Mouse (Mus musculus) CH12.LX (cell line): ENCODE measurements at regions not wholly inside any gene's neighbourhood (a gene's known extent, or its start where the extent isn't known, plus 50 kb on each side); places are given as distances from the start of the nearest gene placed in this dataset.

Source experiments
- DNase-seq: peaks from one replicate; pipeline ENCODE4 v3.0.0-alpha.2; 2013; ENCODE audit errors: extremely low read depth
- H3K27ac ChIP-seq: 2 replicates; pipeline ENCODE4 v1.5.1; 2012; ENCODE audit warnings: low read depth, mild to moderate bottlenecking, control low read depth, moderate library complexity; ENCODE audit not compliant: insufficient read depth
- H3K27me3 ChIP-seq: replicated peaks from 2 replicates; pipeline ENCODE3; 2012; ENCODE audit warnings: inconsistent platforms
- H3K36me3 ChIP-seq, 2 experiments: replicated peaks in 1 of 2; 2 replicates each; pipeline versions ENCODE3 to v1.6.1; 2012; ENCODE audit warnings: inconsistent platforms in 1 of 2, low read length in 1 of 2, mild to moderate bottlenecking in 1 of 2, mixed read lengths in 1 of 2, moderate library complexity in 1 of 2; ENCODE audit not compliant: control insufficient read depth in 1 of 2, insufficient read depth in 1 of 2
- H3K4me1 ChIP-seq, 2 experiments: 2 replicates each; pipeline ENCODE4 v1.6.1; 2012; ENCODE audit warnings: inconsistent platforms in 1 of 2, moderate library complexity in 1 of 2; ENCODE audit not compliant: insufficient read depth in 2 of 2, control insufficient read depth in 1 of 2
- H3K4me2 ChIP-seq: 2 replicates; pipeline ENCODE4 v1.6.1; 2012; ENCODE audit warnings: low read depth, mild to moderate bottlenecking, control low read depth; ENCODE audit not compliant: poor library complexity, insufficient read depth, severe bottlenecking
- H3K4me3 ChIP-seq, 3 experiments: fragments of 150-350 bp in 1 of 3; sonication (generic) in 1 of 3; replicated peaks in 1 of 3; 2 replicates each; pipeline versions ENCODE3 to v1.5.1; 2011 to 2012; ENCODE audit warnings: low read depth in 2 of 3, low read length in 2 of 3, mild to moderate bottlenecking in 2 of 3, moderate library complexity in 2 of 3, control low read depth in 1 of 3, improper control_type of control experiment in 1 of 3, inconsistent platforms in 1 of 3, mixed read lengths in 1 of 3; ENCODE audit not compliant: poor library complexity in 1 of 3
- H3K79me2 ChIP-seq: replicated peaks from 2 replicates; pipeline ENCODE4 v1.6.1; 2012; ENCODE audit warnings: mild to moderate bottlenecking, moderate library complexity; ENCODE audit not compliant: control insufficient read depth, poor library complexity, insufficient read depth, severe bottlenecking; ENCODE audit errors: extremely low read depth
- H3K9ac ChIP-seq: 2 replicates; pipeline ENCODE4 v1.6.1; 2012; ENCODE audit warnings: low read depth, mild to moderate bottlenecking, control low read depth, moderate library complexity; ENCODE audit not compliant: insufficient read depth
- H3K9me3 ChIP-seq: replicated peaks from 2 replicates; pipeline ENCODE3; 2012; ENCODE audit warnings: low read length, inconsistent platforms, mixed read lengths
- CHD1 ChIP-seq: IDR thresholded peaks from 2 replicates; pipeline ENCODE4 v1.6.1; 2012; ENCODE audit warnings: low read depth, low read length, improper control_type of control experiment, inconsistent platforms
- CHD2 ChIP-seq: IDR thresholded peaks from 2 replicates; pipeline ENCODE4 v1.6.1; 2011; ENCODE audit warnings: low read length, improper control_type of control experiment
- CTCF ChIP-seq, 2 experiments: IDR thresholded peaks in 1 of 2; conservative IDR thresholded peaks in 1 of 2; 2 replicates each; pipeline ENCODE4 v1.5.1; 2011 to 2012; ENCODE audit warnings: low read depth in 2 of 2, low read length in 2 of 2, improper control_type of control experiment in 1 of 2, inconsistent platforms in 1 of 2, mild to moderate bottlenecking in 1 of 2, moderate library complexity in 1 of 2
- E2F4 ChIP-seq: IDR thresholded peaks from 2 replicates; pipeline ENCODE4 v1.6.1; 2011; ENCODE audit warnings: low read depth, low read length, improper control_type of control experiment; ENCODE audit not compliant: insufficient replicate concordance
- ELF1 ChIP-seq: IDR thresholded peaks from 2 replicates; pipeline ENCODE4 v1.6.1; 2014; ENCODE audit warnings: low read depth, mild to moderate bottlenecking, inconsistent platforms, low read length, improper control_type of control experiment
- GABPA ChIP-seq: IDR thresholded peaks from 2 replicates; pipeline ENCODE4 v1.6.1; 2012; ENCODE audit warnings: low read depth, low read length, improper control_type of control experiment, inconsistent platforms; ENCODE audit not compliant: insufficient replicate concordance
- HCFC1 ChIP-seq: IDR thresholded peaks from 2 replicates; pipeline ENCODE4 v1.6.1; 2012; ENCODE audit warnings: low read depth, mild to moderate bottlenecking, inconsistent platforms, low read length, improper control_type of control experiment
- IRF4 ChIP-seq: IDR thresholded peaks from 2 replicates; pipeline ENCODE4 v1.6.1; 2014; ENCODE audit warnings: low read depth, mild to moderate bottlenecking, inconsistent platforms, low read length, improper control_type of control experiment
- KAT2A ChIP-seq: IDR thresholded peaks from 2 replicates; pipeline ENCODE4 v1.6.1; 2012; ENCODE audit warnings: low read length, improper control_type of control experiment, inconsistent platforms; ENCODE audit not compliant: insufficient replicate concordance
- MAFK ChIP-seq: IDR thresholded peaks from 2 replicates; pipeline ENCODE4 v1.6.1; 2011; ENCODE audit warnings: low read length, improper control_type of control experiment; ENCODE audit not compliant: insufficient replicate concordance
- MXI1 ChIP-seq: IDR thresholded peaks from 2 replicates; pipeline ENCODE4 v1.6.1; 2011; ENCODE audit warnings: mild to moderate bottlenecking, low read depth, low read length, improper control_type of control experiment
- NELFE ChIP-seq: IDR thresholded peaks from 2 replicates; pipeline ENCODE4 v1.6.1; 2011; ENCODE audit warnings: low read depth, low read length, improper control_type of control experiment
- NRF1 ChIP-seq: IDR thresholded peaks from 2 replicates; pipeline ENCODE4 v1.6.1; 2014; ENCODE audit warnings: low read depth, mild to moderate bottlenecking, inconsistent platforms, low read length, improper control_type of control experiment, moderate library complexity
- PAX5 ChIP-seq: IDR thresholded peaks from 2 replicates; pipeline ENCODE4 v1.6.1; 2012; ENCODE audit warnings: low read length, inconsistent platforms, mixed read lengths
- TBP ChIP-seq: conservative IDR thresholded peaks from 2 replicates; pipeline ENCODE4 v1.6.1; 2011; ENCODE audit warnings: low read depth, low read length, improper control_type of control experiment
- UBTF ChIP-seq: IDR thresholded peaks from 2 replicates; pipeline ENCODE4 v1.6.1; 2012; ENCODE audit warnings: low read depth, mild to moderate bottlenecking, inconsistent platforms, low read length, improper control_type of control experiment, moderate library complexity
- USF1 ChIP-seq: IDR thresholded peaks from 2 replicates; pipeline ENCODE4 v1.6.1; 2014; ENCODE audit warnings: low read depth, mild to moderate bottlenecking, inconsistent platforms, low read length, improper control_type of control experiment
- USF2 ChIP-seq: conservative IDR thresholded peaks from 2 replicates; pipeline ENCODE4 v1.6.1; 2011; ENCODE audit warnings: low read depth, low read length, improper control_type of control experiment
- ZC3H11A ChIP-seq: IDR thresholded peaks from 2 replicates; pipeline ENCODE4 v1.6.1; 2012; ENCODE audit warnings: low read depth, mild to moderate bottlenecking, inconsistent platforms, low read length, improper control_type of control experiment
- ZKSCAN1 ChIP-seq: IDR thresholded peaks from 2 replicates; pipeline ENCODE4 v1.6.1; 2012; ENCODE audit warnings: low read depth, inconsistent platforms, low read length, improper control_type of control experiment, borderline replicate concordance
- ZMIZ1 ChIP-seq: IDR thresholded peaks from 2 replicates; pipeline ENCODE4 v1.6.1; 2012; ENCODE audit warnings: low read depth, mild to moderate bottlenecking, inconsistent platforms, low read length, improper control_type of control experiment
- ZNF384 ChIP-seq: IDR thresholded peaks from 2 replicates; pipeline ENCODE4 v1.6.1; 2012; ENCODE audit warnings: low read depth, low read length, improper control_type of control experiment, inconsistent platforms
- dilution Hi-C: fragments of 300-500 bp; cut with MboI; formaldehyde crosslinking; loops from 2 replicates; pipeline ENCODE4 v1.14.3; 2020; ENCODE audit warnings: low sequenced_read_pairs; ENCODE audit not compliant: extremely low pct_unique_long_range_greater_than_20kb, extremely low pct_ligation_motif_present
- in situ Hi-C: fragments of 300-500 bp; cut with MboI; formaldehyde crosslinking; loops from 3 replicates; pipeline ENCODE4 v1.14.3; 2019; ENCODE audit warnings: low sequenced_read_pairs, low pct_ligation_motif_present, low pct_unique_long_range_greater_than_20kb, mixed read lengths

DNA sequence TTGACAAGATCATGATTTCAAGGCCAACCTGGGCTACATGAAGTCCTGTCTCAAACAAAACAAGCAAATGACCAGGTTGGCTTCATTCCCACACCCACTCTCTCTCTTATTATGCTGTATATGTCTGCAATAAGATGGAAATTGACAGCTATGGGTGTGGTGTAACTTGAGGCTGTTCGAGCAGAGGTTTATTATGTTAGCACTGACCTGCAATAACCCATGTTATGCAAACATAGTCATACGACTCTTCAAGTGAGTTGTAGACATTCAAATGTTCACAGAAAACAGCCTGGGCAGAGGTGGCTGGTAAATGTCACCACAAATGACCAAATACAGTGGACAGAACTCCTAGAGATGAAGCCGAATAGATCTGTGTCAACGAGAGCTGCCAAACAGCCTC, 196.2 kb downstream of the Tmsb4x start:
- peaks cover 0 to 9% of the 10 kb centered on the region in 2 experiments; a peak in 1 of 4 replicates for H3K4me1 ChIP-seq
- no peak for DNase-seq
- dilution Hi-C loops (no loop called here), in situ Hi-C loops (no loop called here)
- no peak overlapping the region for H3K9ac ChIP-seq
- no peaks in the 10 kb centered on the region for H3K27me3 ChIP-seq
- H3K36me3 ChIP-seq: no peaks in the 10 kb centered on the region
- no peak overlapping the region for H3K4me2 ChIP-seq
- no peak overlapping the region for H3K27ac ChIP-seq
- no peaks in the 10 kb centered on the region for H3K79me2 ChIP-seq
- no peaks in the 10 kb centered on the region for H3K9me3 ChIP-seq
- H3K4me3 ChIP-seq: no peak overlapping the region
- TF ChIP-seq NRF1 (no peak), CHD1 (no peak), USF1 (no peak), E2F4 (no peak), ZNF384 (no peak), CTCF (conservative IDR thresholded peaks at IDR 0.05 in 1 of 2, IDR thresholded peaks at IDR 0.05 in 1 of 2; ENCODE audit: low read depth in 2 of 2, low read length in 2 of 2) (no peak), UBTF (no peak), MXI1 (no peak)
- TF ChIP-seq, all 38 proteins: peak for 0

DNA sequence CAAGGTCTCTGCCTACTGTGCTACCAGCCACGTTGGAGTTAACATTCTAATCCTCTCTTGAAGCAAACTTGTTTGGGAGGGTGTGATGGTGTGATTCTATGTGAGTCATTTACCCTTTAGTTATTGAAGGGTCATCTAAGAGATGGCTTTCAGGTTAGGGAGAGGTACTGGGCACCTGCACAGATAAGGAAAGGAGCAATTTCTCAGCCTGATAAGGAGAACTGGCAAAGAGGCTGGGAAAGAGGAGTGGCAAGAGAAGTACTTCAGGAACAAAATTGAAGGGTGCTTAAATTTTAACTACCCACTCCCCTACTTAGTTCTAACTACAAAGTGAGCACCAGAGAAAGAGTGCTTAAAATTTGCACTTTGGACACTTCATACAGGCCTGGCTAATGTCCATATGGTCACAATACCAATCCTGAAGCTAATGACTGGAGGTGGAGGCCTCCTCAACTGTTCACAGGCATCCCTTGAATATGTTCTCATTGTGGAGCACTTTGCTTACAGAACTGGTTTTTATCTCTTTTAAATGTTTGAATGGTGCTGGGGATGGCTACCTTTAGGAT, 197.1 kb downstream of the Tmsb4x start:
- no peak for TF ChIP-seq HCFC1
- no peak for TF ChIP-seq CTCF (conservative IDR thresholded peaks at IDR 0.05 in 1 of 2, IDR thresholded peaks at IDR 0.05 in 1 of 2; ENCODE audit: low read depth in 2 of 2, low read length in 2 of 2)
- TF ChIP-seq ZKSCAN1: no peak
- no peak for TF ChIP-seq IRF4
- TF ChIP-seq PAX5: no peak
- TF ChIP-seq NELFE: no peak
- TF ChIP-seq ELF1: no peak
- no peak for TF ChIP-seq ZNF384
- TF ChIP-seq CHD1: no peak
- no peak for TF ChIP-seq GABPA
- TF ChIP-seq ZMIZ1: no peak
- no peak for TF ChIP-seq USF1
- no peak for TF ChIP-seq TBP
- no peak for TF ChIP-seq CHD2
- TF ChIP-seq KAT2A: no peak
- TF ChIP-seq ZC3H11A: no peak
- no peak for TF ChIP-seq USF2
- TF ChIP-seq MAFK: no peak
- Histone ChIP-seq H3K4me3 (no peak overlapping the region), H3K4me2 (no peak overlapping the region), H3K9ac (no peak overlapping the region), H3K27ac (no peak overlapping the region), H3K27me3 (no peaks in the 10 kb centered on the region), H3K9me3 (no peaks in the 10 kb centered on the region), H3K4me1 (peaks cover 0 to 2% of the 10 kb centered on the region in 2 experiments; a peak in 1 of 4 replicates), H3K79me2 (no peaks in the 10 kb centered on the region), H3K36me3 (no peaks in the 10 kb centered on the region)
- DNase-seq: no peak
- dilution Hi-C loops: no loop called here
- in situ Hi-C loops: no loop called here
